Mouse (Mus musculus): ENCODE results near the gene Fer.

The Fer gene

DNA sequence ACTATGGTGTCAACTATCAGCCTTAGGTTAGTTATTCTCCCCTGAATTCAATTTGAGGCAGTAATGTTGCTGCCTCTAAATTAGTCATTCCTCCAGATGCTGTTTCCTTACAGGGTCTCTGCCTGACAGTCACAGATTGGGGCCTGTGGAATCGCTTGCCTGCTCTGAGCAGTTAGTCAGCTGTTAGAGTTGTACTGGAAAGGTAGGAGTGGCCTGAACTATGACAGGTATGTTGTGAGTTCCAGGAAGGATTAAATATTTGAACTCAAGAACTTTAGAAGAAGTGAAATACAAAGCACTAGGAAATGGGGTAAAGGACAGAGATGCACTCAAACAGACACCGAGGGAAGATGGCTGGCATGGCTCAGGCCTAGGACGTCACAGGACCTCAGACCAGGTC is 233.9 kb downstream of the Fer start:
- no peak for DNase-seq

DNA sequence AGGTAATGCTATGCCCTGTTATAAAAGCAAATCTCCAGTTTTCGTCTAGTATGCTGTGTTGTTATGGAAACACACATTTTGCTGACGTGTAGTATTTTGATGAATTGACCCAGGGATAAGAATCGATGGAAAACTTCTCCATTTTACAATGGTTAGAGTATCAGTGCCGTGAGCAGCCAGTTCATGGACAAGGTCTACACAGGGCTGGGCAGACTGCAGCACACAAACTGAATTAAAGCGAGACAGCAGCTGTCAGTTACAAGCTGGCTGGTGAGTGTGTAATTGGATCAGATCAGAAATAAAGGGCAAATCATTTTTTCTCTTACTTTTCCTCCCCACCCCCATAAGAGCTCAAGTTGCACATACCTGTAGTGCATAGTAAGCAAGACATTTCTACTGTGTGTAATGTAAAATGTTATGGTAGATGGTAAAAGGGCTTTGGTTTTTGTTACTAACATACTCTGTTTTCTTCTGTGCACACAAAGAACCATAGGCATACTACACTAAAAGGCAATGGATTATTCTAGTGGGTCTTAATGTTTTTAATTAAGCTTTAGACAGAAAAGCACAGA is 235.0 kb downstream of the Fer start:
- no peak for DNase-seq

DNA sequence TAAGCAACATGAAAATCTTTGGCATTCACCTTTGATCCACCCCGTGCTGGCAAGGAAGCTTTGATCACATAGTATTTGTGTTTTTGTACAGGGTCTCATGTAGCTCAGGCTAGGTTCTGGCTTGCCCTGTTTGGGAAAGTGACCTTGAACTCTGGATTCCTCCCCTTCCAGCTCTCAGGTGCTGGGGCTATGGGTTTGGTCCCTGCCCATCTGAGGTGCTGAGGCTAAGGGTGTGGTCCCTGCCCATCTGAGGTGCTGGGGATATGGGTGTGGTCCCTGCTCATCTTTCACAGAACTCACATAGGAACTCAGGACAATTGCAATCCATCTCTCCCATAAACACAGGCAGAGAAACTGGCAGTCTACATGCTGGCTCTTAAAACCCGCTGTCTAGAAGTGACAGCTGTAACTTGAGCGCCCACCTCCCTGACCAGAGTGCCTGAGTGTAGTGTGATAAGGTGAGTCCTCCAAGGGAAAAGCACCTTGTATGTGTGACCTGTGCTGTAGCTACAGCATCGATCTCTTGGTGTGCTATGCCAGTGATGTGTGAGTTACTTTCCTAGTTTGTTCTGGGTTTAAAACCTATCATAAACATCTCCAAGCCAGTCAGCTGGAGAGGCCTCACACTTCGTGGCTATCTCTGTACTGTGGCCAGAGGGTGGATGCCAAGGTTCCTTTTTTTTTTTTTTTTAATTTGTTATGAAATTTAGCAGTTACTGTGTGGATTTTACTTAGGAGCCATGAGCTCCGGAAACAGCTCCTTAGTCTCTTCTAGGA is 236.7 kb downstream of the Fer start:
- peak; percentile 92 for DNase-seq

DNA sequence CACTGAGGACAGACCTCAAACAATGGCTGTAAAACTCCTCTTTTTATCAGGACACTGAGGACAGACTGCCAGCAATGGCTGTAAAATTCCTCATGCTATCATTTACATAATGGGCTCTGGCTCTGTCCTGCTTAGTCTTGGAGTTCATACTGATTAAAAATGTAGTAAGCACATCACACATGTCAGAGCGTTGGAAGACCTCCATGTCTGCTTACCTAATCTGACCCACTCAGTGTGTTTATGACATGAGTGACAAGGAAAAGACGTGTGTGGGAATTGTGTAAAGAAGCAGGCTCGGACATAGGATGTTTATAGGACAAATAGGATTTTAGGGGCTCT is 237.3 kb downstream of the Fer start:
- DNase-seq = peak; percentile 96

DNA sequence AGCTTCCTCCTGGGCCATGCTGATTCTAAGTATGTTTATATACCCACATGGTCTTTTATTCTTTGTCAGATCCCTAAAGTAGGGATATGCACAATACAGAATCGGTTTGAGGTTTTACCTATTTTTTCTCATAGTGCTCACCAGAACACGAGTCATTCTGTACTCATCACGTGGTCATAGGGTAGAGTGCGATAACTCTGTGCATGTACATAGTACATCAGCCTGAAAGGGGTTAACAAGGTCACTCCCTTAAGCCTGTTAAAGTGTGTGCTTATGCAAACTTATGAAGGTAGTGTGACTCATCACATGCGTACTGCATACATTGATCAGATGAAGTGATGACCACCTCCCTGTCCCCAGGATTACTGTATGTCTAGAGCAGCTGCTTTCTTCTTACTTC is 245.9 kb downstream of the Fer start:
- no peak for DNase-seq

- no peak for DNase-seq
These were observed 247.0 kb downstream of the Fer start for GRCm38 (mm10) chr17:64109871-64110270.

- DNase-seq = no peak
These were observed 250.8 kb downstream of the Fer start for GRCm38 (mm10) chr17:64113625-64114024.

- no peak for DNase-seq
These were observed 253.9 kb downstream of the Fer start for GRCm38 (mm10) chr17:64116762-64117161.

- DNase-seq = no peak
These were observed 256.9 kb downstream of the Fer start for GRCm38 (mm10) chr17:64119697-64120288.

- peak; percentile 74 for DNase-seq
These were observed 259.7 kb downstream of the Fer start for GRCm38 (mm10) chr17:64122556-64122955.

- peak; percentile 94 for DNase-seq
These were observed 260.9 kb downstream of the Fer start for GRCm38 (mm10) chr17:64123732-64124131.

DNA sequence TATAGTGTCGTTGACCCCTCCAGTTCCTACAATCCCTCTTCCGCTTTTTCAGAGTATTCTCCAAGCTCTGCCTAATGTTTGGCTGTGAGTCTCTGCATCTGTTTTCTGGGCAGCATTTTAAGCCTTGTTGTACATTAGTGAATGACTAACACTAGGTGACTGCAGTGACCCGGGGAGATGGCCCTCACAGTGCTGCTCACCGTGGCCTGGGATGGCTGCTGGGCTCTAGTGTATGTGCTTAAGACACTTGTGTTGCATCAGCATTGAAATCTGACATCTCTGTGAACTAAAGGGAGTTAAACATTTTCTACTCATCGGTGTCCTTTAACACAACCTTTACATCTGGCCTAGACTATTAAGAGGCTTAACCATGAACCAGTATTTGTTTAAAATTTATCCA is 264.0 kb downstream of the Fer start:
- peak; percentile 86 for DNase-seq

- DNase-seq = peak; percentile 82
These were observed 266.9 kb downstream of the Fer start for GRCm38 (mm10) chr17:64129750-64130149.

DNA sequence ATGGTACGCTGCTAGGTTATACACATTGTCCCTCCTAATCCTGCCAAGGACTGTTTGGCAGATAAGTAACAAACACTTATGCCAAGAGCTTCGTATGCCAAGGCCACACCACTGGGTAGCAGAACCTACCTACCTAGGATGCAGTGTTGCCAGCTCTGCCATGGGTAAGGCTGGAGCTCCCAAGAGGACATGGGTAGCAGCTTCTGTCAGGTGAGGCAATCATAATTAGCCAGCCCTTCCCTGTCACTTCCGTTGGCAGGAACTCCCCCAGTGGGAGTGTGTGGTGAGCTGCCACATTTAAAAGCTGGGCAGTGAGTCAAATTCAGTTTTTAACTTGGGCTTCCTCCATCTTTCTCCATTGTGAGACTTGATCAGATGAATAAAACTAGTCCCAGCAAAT is 267.5 kb downstream of the Fer start:
- peak; percentile 97 for DNase-seq

GRCm38 (mm10) chr17:64132183-64132582 is 269.3 kb downstream of the Fer start:
- DNase-seq = peak; percentile 90

DNA sequence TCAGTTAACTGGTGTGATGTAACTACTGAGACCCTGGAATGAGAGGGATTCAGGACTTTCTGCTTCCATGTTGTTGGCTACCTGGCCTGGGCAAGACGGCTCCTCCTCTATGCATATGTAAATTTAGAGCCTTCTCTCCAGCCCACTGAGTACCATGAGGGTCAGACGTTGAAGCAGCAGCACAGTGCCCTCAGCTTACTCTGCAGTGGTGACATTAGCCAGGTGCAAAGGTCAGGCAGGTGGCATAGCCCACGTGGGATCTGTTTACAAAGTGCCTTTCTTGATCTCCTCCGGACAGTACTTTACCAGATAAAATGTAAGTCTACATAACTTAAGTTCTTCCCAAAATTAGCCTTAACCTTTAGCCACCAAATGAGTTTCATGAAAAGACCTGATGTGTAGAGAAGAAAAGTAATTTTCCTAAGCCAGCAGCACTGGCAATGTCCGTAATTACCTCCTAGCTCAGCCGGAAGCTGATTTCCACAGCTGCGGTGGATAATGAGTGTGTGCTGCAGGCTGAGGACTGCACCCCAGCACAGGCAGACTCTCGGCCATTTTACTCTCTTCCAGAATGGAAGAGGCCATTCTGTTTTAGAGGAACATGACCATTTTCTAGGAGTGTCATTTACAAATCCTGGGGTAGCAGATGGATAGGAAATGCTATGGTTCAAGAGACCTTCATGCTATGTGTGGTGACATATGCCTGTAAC is 273.2 kb downstream of the Fer start:
- peak; percentile 72 for DNase-seq

GRCm38 (mm10) chr17:64138036-64138717 is 275.3 kb downstream of the Fer start:
- peak; percentile 25 for DNase-seq

DNA sequence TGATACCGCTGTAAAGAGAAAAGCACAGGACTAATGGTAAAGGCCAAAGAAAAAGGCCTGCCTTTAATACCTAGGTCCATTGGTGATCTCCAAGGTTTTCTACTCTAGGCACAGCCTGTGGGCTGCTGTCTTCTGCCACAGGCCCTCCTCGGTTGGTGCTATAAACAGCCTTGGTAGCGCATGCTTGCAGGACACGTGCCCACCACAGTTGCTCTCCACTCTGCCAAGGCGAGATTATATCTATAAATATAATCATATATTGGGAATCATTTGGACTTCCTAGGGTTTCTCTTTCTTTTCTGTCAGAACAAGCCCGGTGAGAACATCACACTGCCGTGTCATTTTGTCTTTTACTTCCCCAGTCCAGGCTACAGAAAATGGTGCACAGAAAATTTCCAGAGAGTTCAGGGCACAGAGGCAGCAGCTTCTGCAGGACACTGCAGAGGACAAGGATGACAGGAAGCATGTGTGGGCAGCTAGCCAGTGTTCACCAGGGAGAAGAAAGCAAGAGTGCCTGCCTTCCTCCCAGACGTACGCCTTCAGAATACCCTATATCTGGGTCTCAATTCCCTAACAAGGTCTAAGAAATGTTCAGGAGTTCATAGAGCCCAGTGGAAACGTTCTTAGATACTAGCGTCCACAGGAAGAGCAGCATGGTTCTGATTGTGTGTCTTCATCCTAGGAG is 276.5 kb downstream of the Fer start:
- peak; percentile 78 for DNase-seq

DNA sequence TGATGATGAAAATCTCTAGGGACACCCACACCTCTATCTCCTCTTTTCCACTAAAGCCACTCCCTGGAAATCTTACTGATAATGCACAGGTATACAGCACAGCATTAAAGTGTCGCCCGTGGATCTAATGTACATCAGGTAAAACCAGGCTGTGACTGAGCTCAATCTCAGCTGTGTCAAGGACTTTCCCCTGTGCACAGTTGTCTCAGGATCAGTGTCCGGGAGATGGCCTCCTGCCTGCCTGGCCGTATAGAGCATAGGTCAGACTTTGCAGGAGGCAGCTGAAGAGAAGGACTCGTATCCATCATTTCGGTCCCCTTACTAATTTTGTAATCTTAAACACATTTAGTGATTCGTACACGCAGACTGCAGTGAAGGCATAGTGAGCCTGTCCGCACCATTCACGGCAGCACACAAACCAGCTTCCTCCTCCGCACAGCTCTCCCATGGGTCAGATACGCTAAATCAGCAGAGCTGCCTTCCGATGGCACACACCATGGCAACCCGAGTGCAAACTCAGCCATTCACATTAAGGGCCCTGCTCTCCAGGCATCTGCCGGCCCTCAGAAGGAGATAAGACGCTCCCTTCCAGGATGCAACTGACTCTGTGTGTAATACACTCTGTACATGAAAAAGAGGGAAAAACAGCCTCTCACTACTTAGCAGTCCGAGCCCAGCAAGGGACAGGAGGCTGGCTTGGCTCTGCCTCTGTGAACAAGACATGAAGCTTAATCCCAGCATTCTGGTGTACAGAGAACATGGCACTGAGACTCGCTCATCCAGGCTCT is 277.4 kb downstream of the Fer start:
- peak; percentile 77 for DNase-seq

DNA sequence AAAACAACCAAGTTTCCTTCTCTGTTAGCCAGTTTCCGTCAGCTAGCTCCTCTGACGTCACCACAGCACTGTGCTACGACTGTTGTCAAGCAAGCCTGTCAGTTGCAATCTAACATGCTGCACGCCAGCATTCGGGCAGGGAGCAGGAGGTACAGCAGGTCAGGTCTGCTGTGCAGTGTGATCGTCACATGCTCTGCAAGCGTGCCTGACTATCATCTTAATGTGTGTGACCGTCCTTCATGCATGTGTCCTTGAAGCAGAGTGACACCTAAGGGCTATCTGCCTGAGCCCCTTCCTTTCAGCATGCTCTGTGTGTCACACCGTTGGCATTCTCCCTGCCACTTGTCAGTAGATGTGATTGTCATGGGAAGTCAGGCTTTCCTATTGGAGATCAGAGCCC is 279.0 kb downstream of the Fer start:
- peak; percentile 96 for DNase-seq

GRCm38 (mm10) chr17:64146409-64146808 is 283.5 kb downstream of the Fer start:
- no peak for DNase-seq

- DNase-seq = peak; percentile 54
These were observed 287.9 kb downstream of the Fer start for GRCm38 (mm10) chr17:64150717-64151116.
